In the genomic region with DNA sequence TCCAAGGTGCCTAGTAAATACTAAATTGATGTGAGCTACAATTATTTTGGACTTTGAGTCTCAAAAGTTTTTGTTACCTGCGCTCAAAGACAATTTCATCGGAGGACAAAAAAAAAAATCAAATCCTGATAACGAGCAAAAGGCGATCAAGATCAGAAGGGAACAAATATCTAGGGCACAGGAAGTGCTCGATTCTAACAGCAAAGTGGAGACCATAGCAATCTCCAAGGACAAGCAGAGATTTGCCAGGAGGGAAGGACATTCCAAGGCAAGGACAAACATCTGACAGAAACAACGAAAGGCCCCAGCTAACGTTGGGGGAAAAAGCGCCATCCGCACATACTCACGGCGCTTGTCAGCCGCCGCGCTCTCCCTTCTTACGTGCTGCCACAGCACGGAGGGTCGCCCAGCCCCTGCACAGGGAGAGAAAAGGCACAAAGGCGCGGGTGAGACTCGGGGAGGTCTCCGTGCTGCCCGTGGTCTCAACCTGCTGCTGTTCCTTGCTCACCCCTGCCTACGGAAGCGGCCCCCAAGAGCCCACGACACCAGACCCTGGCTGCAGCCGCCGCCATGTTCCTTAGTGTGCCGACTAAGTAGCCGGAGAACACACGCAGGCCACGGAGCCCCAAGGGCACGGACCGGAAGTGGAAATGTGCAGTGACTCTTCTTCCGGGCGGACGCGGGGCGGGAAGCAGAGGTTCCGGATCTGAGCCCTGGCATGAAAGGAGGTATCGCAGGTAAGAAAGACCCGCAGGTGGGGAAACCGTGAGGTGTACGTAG, we compare ENCODE assay signal across 7 mouse cellular contexts. TPM values are rescaled to one million over a fixed set of nuclear protein-coding genes. Genes with fewer than 3 reads are reported as not detected.
DNase-seq lines count a peak whose midpoint lies in the region; ATAC-seq and TF ChIP-seq lines count a peak whose summit lies in the region.

Kbtbd4 (plus strand) TSS at position 665 of the 780 bp plus-strand sequence.
Ndufs3 (minus strand) TSS at position 752 of the 780 bp plus-strand sequence.

- TF ChIP-seq CTCF in intestine, postnatal 0 days (IDR thresholded peaks at IDR 0.05; ENCODE audit: low read depth) = no peak

- DNase-seq in adrenal gland, postnatal 10 days = peak; percentile 93
- DNase-seq in embryonic facial prominence, embryonic 10.5 days (ENCODE audit: low spot score) = peak; percentile 94
- peak; percentile 44 for DNase-seq in gonadal fat pad, adult 2 months (ENCODE audit: low read depth)
- peak; percentile 96 for DNase-seq in limb, embryonic 11.5 days (ENCODE audit: low spot score)
- DNase-seq in midbrain, embryonic 14.5 days = peak; percentile 96
- DNase-seq in spleen, adult 18-20 months = peak; percentile 74 to 86

- H3K36me3 ChIP-seq in embryonic facial prominence, embryonic 10.5 days (replicated peaks) = peaks cover 71% of the 10 kb centered on the region
- peaks cover 39% of the 10 kb centered on the region for H3K36me3 ChIP-seq in intestine, postnatal 0 days (ENCODE audit: control insufficient read depth, insufficient read depth)
- no peaks in the 10 kb centered on the region; the same call in 1 of the 2 replicates for H3K36me3 ChIP-seq in limb, embryonic 11.5 days (ENCODE audit: control insufficient read depth, insufficient read depth, low read length)
- H3K36me3 ChIP-seq in midbrain, embryonic 14.5 days (ENCODE audit: control insufficient read depth, insufficient read depth, low read length) = peaks cover 44% of the 10 kb centered on the region

- H3K9me3 ChIP-seq in embryonic facial prominence, embryonic 10.5 days = no peaks in the 10 kb centered on the region
- no peaks in the 10 kb centered on the region for H3K9me3 ChIP-seq in intestine, postnatal 0 days (ENCODE audit: control insufficient read depth)
- no peaks in the 10 kb centered on the region for H3K9me3 ChIP-seq in limb, embryonic 11.5 days (ENCODE audit: control insufficient read depth, low read length)
- H3K9me3 ChIP-seq in midbrain, embryonic 14.5 days (ENCODE audit: control insufficient read depth, low read length) = no peaks in the 10 kb centered on the region

- peak within 1 kb of the TSS; percentile 92 for H3K4me3 ChIP-seq in embryonic facial prominence, embryonic 10.5 days
- peak within 1 kb of the TSS; percentile 79 for H3K4me3 ChIP-seq in intestine, postnatal 0 days (ENCODE audit: low read depth, low read length)
- peak within 1 kb of the TSS; percentile 94 for H3K4me3 ChIP-seq in limb, embryonic 11.5 days (ENCODE audit: low read depth, low read length)
- H3K4me3 ChIP-seq in midbrain, embryonic 14.5 days (replicated peaks; ENCODE audit: low read depth, low read length) = peak within 1 kb of the TSS; percentile 91

- peak within 1 kb of the TSS; percentile 74 for H3K4me2 ChIP-seq in intestine, postnatal 0 days (replicated peaks; ENCODE audit: low read depth)
- H3K4me2 ChIP-seq in limb, embryonic 11.5 days (ENCODE audit: low read depth, severe bottlenecking) = peak within 1 kb of the TSS; percentile 68
- peak within 1 kb of the TSS; percentile 60 for H3K4me2 ChIP-seq in midbrain, embryonic 14.5 days (ENCODE audit: low read length)

- peaks cover 23% of the 10 kb centered on the region for H3K4me1 ChIP-seq in embryonic facial prominence, embryonic 10.5 days
- H3K4me1 ChIP-seq in intestine, postnatal 0 days (replicated peaks; ENCODE audit: control insufficient read depth, insufficient read depth, low read length) = peaks cover 9% of the 10 kb centered on the region
- H3K4me1 ChIP-seq in limb, embryonic 11.5 days (ENCODE audit: control insufficient read depth, insufficient read depth, low read length) = peaks cover 3% of the 10 kb centered on the region; the same call in 1 of the 2 replicates
- peaks cover 24% of the 10 kb centered on the region for H3K4me1 ChIP-seq in midbrain, embryonic 14.5 days (ENCODE audit: control insufficient read depth, insufficient read depth, low read length)

- peak within 1 kb of the TSS; percentile 96 for H3K27ac ChIP-seq in embryonic facial prominence, embryonic 10.5 days (replicated peaks)
- peak within 1 kb of the TSS; percentile 84 for H3K27ac ChIP-seq in intestine, postnatal 0 days (ENCODE audit: low read depth, low read length)
- H3K27ac ChIP-seq in limb, embryonic 11.5 days (replicated peaks; ENCODE audit: low read depth, low read length) = peak within 1 kb of the TSS; percentile 80
- peak within 1 kb of the TSS; percentile 94 for H3K27ac ChIP-seq in midbrain, embryonic 14.5 days (replicated peaks; ENCODE audit: low read depth, low read length)

- no peaks in the 10 kb centered on the region for H3K27me3 ChIP-seq in embryonic facial prominence, embryonic 10.5 days (replicated peaks; ENCODE audit: low read depth, poor library complexity, severe bottlenecking)
- H3K27me3 ChIP-seq in intestine, postnatal 0 days (replicated peaks; ENCODE audit: control insufficient read depth, insufficient read depth, low read length) = no peaks in the 10 kb centered on the region
- H3K27me3 ChIP-seq in limb, embryonic 11.5 days (ENCODE audit: control insufficient read depth, insufficient read depth, low read length) = no peaks in the 10 kb centered on the region
- no peaks in the 10 kb centered on the region for H3K27me3 ChIP-seq in midbrain, embryonic 14.5 days (ENCODE audit: control insufficient read depth, insufficient read depth, low read length)

- H3K9ac ChIP-seq in intestine, postnatal 0 days (ENCODE audit: low read depth, low read length) = peak within 1 kb of the TSS; percentile 89
- H3K9ac ChIP-seq in limb, embryonic 11.5 days (ENCODE audit: low read length) = peak within 1 kb of the TSS; percentile 94
- H3K9ac ChIP-seq in midbrain, embryonic 14.5 days (replicated peaks; ENCODE audit: low read length) = peak within 1 kb of the TSS; percentile 95

- ATAC-seq in intestine, postnatal 0 days = peak; percentile 89
- peak; percentile 90 for ATAC-seq in limb, embryonic 11.5 days (ENCODE audit: insufficient number of reproducible peaks, low FRiP score, low TSS enrichment, low read depth)
- peak; percentile 92 for ATAC-seq in midbrain, embryonic 14.5 days (ENCODE audit: low FRiP score, low TSS enrichment)

- WGBS in embryonic facial prominence, embryonic 10.5 days = under 1% methylated on average over 43 of the region's 43 CpGs
- under 1% methylated on average over 42 of the region's 43 CpGs for WGBS in intestine, postnatal 0 days
- WGBS in limb, embryonic 11.5 days = under 1% methylated on average over 42 of the region's 43 CpGs
- WGBS in midbrain, embryonic 14.5 days = under 1% methylated on average over 43 of the region's 43 CpGs

RNA-seq across cellular contexts. Expression of gene Kbtbd4, which starts in this region (rescaled TPM):
- total RNA-seq in adrenal gland, postnatal 10 days (2021) = 10 to 100 TPM; 24.6 to 26.6 TPM
- polyA plus RNA-seq in embryonic facial prominence, embryonic 10.5 days (2016; fragmentation: Nextera tagmentation; extraction: Ambion mirVana) = 58.1 and 59.4 TPM in 2 replicates
- 16.0 and 16.7 TPM in 2 replicates for polyA plus RNA-seq in gonadal fat pad, adult 2 months (2012; rRNA removed)
- 12.0 and 13.1 TPM in 2 replicates for polyA plus RNA-seq in intestine, postnatal 0 days (2015; fragmentation: Nextera tagmentation; extraction: Ambion mirVana)
- polyA plus RNA-seq in limb, embryonic 11.5 days (2014; fragmentation: Nextera tagmentation; extraction: Ambion mirVana) = 47.5 and 53.7 TPM in 2 replicates
- polyA plus RNA-seq in midbrain, embryonic 14.5 days (2014; fragmentation: Nextera tagmentation; extraction: Ambion mirVana) = 48.6 and 55.2 TPM in 2 replicates

RNA-seq across cellular contexts. Expression of gene Ndufs3, which starts in this region (rescaled TPM):
- total RNA-seq in adrenal gland, postnatal 10 days (2021) = 100 to 1,000 TPM; 692 to 778 TPM
- 201 and 206 TPM in 2 replicates for polyA plus RNA-seq in embryonic facial prominence, embryonic 10.5 days (2016; fragmentation: Nextera tagmentation; extraction: Ambion mirVana)
- 177 and 223 TPM in 2 replicates for polyA plus RNA-seq in gonadal fat pad, adult 2 months (2012; rRNA removed)
- polyA plus RNA-seq in intestine, postnatal 0 days (2015; fragmentation: Nextera tagmentation; extraction: Ambion mirVana) = 263 and 280 TPM in 2 replicates
- polyA plus RNA-seq in limb, embryonic 11.5 days (2014; fragmentation: Nextera tagmentation; extraction: Ambion mirVana) = 206 and 229 TPM in 2 replicates
- polyA plus RNA-seq in midbrain, embryonic 14.5 days (2014; fragmentation: Nextera tagmentation; extraction: Ambion mirVana) = 212 and 214 TPM in 2 replicates

Comparison
In these comparisons a context has a peak if more than half of its experiments do, and no peak if none do; other contexts are left out.
1. Peak in every context shown above with its lines: DNase-seq, ATAC-seq, H3K4me3 ChIP-seq and H3K27ac ChIP-seq.
2. DNase-seq: peak in every context shown above with its lines; median percentile 96 in limb, embryonic 11.5 days; 96 in midbrain, embryonic 14.5 days; 94 in embryonic facial prominence, embryonic 10.5 days; 93 in adrenal gland, postnatal 10 days; 80 in spleen, adult 18-20 months; 44 in gonadal fat pad, adult 2 months.